Mouse (Mus musculus): ENCODE results near the gene Rftn1.
"Not testable (repeated sequence)": the region's sequence is repeated elsewhere in the genome, so short reads cannot be mapped to it uniquely, and the experiment has no call there.

DNA sequence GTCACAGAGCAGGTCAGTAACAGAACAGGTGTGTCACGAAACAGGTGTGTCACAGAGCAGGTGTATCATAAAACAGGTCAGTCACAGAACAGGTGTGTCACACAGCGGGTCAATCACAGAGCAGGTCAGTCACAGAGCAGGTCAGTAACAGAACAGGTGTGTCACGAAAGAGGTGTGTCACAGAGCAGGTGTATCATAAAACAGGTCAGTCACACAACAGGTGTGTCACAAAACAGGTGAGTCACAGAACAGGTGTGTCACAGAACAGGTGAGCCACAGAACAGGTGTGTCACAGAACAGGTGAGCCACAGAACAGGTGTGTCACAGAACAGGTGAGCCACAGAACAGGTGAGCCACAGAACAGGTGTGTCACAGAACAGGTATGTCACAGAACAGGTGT is 74.8 kb downstream of the Rftn1 start:
- TF ChIP-seq CTCF (IDR thresholded peaks at IDR 0.05; ENCODE audit: low read depth, low read length); POLR2A (IDR thresholded peaks at IDR 0.05; ENCODE audit: insufficient read depth, low read length); EP300 (IDR thresholded peaks at IDR 0.05; ENCODE audit: insufficient read depth, low read depth, low read length): not testable (repeated sequence)
